Mouse (Mus musculus): ENCODE results near the gene Sema3f. TPM values are rescaled to one million over a fixed set of nuclear protein-coding genes. Genes with fewer than 3 reads are reported as not detected.

Gene Sema3f
- polyA plus RNA-seq, 1 experiment from 2014 or later = 18.7 TPM

- H3K36me3 ChIP-seq (ENCODE audit: control insufficient read depth, insufficient read depth, low read length) = no peaks in the 10 kb centered on the region
- H3K4me2 ChIP-seq (ENCODE audit: low read depth, low read length) = peak overlapping the region; percentile 23; the same call in 1 of the 2 replicates
- H3K27me3 ChIP-seq (ENCODE audit: control insufficient read depth, insufficient read depth, low read length) = no peaks in the 10 kb centered on the region
- no peak overlapping the region for H3K4me3 ChIP-seq (ENCODE audit: low read depth, low read length)
- 36% methylated on average over 6 of the region's 6 CpGs for WGBS
- peaks cover 24% of the 10 kb centered on the region for H3K4me1 ChIP-seq (ENCODE audit: control insufficient read depth, insufficient read depth, low read length)
- H3K27ac ChIP-seq (ENCODE audit: low read depth, low read length) = peak overlapping the region; percentile 62
- ATAC-seq (ENCODE audit: low read depth) = peak; percentile 23; the same call in 1 of the 2 replicates
- 0 out of 2 replicates have a peak overlapping the region, but pooled peaks have one; percentile 34 for H3K9ac ChIP-seq (replicated peaks; ENCODE audit: low read depth, low read length)
- H3K9me3 ChIP-seq (ENCODE audit: control insufficient read depth, low read length) = no peaks in the 10 kb centered on the region
These were observed 13.0 kb upstream of the Sema3f start for GRCm38 (mm10) chr9:107723292-107723691.

DNA sequence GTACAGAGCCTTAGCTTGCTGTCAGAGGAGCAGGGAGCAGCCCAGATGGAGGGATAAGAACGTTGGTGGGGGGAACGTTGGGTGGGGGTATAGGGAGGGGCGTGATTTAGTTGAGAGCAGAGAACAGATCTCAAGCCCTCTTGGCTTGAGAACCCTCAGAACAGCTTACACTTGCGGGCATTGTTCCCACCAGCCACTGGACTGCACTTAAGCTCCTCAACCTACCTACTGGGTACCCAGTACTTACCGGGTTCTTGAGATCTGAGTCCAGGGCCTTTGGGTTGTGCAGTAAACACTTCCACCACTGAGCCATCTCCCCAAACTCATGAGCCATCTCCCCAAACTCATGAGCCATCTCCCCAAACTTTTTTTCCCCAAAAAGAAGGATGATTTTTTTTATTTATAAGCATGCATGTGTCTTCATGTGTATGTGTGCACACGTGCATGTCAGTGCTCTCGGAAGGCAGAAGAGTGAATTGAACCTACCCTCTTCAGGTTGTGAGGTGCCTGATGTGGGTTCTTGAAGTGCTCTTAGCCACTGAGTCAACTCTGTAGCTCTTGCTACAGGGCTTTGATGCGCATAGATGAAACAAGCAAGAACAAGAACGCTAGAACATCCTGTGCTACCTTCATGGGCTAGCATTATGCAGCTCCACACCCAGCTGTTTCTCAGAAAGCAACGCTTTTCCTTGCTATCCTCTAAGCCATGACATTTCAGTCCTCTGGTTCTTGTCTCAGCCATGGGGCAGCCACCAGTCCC is 8.7 kb upstream of the Sema3f start:
- WGBS = 86% methylated on average over 10 of the region's 10 CpGs
- no peak for ATAC-seq (ENCODE audit: low read depth)

DNA sequence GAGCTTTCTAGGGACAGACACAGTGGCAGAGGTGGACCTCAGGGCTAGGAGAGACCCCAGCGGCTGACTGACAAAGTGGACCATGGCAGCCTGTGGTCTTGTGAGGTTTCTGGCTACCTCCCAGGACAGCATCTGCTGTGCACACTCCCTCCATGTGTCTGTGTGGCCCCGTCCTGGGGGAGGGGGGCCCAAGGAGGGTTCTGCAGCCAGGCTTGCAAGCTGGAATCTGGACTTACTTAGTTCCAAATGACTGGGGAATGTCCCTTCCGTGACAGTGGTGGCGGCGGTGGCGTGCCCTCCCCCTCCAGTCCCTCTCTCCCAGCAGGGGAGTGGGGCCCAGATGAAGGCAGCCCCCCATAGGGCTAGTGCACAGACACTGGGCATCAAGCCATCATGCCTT is 6.7 kb upstream of the Sema3f start:
- H3K36me3 ChIP-seq (ENCODE audit: control insufficient read depth, insufficient read depth, low read length) = no peaks in the 10 kb centered on the region
- peaks cover 5% of the 10 kb centered on the region; the same call in 1 of the 2 replicates for H3K4me1 ChIP-seq (ENCODE audit: control insufficient read depth, insufficient read depth, low read length)
- ATAC-seq (ENCODE audit: low read depth) = no peak
- no peaks in the 10 kb centered on the region for H3K27me3 ChIP-seq (ENCODE audit: control insufficient read depth, insufficient read depth, low read length)
- H3K4me3 ChIP-seq (ENCODE audit: low read depth, low read length) = no peak overlapping the region
- no peak overlapping the region for H3K4me2 ChIP-seq (ENCODE audit: low read depth, low read length)
- no peaks in the 10 kb centered on the region for H3K9me3 ChIP-seq (ENCODE audit: control insufficient read depth, low read length)
- H3K27ac ChIP-seq (ENCODE audit: low read depth, low read length) = no peak overlapping the region
- 56% methylated on average over 6 of the region's 6 CpGs for WGBS
- no peak overlapping the region for H3K9ac ChIP-seq (replicated peaks; ENCODE audit: low read depth, low read length)

More for the DNA sequence above, 8.7 kb upstream of the Sema3f start:
- no peak overlapping the region for H3K4me3 ChIP-seq (ENCODE audit: low read depth, low read length)
- H3K9me3 ChIP-seq (ENCODE audit: control insufficient read depth, low read length) = no peaks in the 10 kb centered on the region
- H3K27me3 ChIP-seq (ENCODE audit: control insufficient read depth, insufficient read depth, low read length) = no peaks in the 10 kb centered on the region
- no peak overlapping the region for H3K9ac ChIP-seq (replicated peaks; ENCODE audit: low read depth, low read length)
- H3K36me3 ChIP-seq (ENCODE audit: control insufficient read depth, insufficient read depth, low read length) = no peaks in the 10 kb centered on the region
- peaks cover 17% of the 10 kb centered on the region for H3K4me1 ChIP-seq (ENCODE audit: control insufficient read depth, insufficient read depth, low read length)
- H3K27ac ChIP-seq (ENCODE audit: low read depth, low read length) = no peak overlapping the region
- H3K4me2 ChIP-seq (ENCODE audit: low read depth, low read length) = no peak overlapping the region

- Histone ChIP-seq H3K4me1 (ENCODE audit: control insufficient read depth, insufficient read depth, low read length) (peaks cover 5% of the 10 kb centered on the region; the same call in 1 of the 2 replicates), H3K27me3 (ENCODE audit: control insufficient read depth, insufficient read depth, low read length) (no peaks in the 10 kb centered on the region), H3K4me2 (ENCODE audit: low read depth, low read length) (no peak overlapping the region), H3K9ac (replicated peaks; ENCODE audit: low read depth, low read length) (no peak overlapping the region), H3K36me3 (ENCODE audit: control insufficient read depth, insufficient read depth, low read length) (no peaks in the 10 kb centered on the region), H3K4me3 (ENCODE audit: low read depth, low read length) (no peak overlapping the region), H3K27ac (ENCODE audit: low read depth, low read length) (no peak overlapping the region), H3K9me3 (ENCODE audit: control insufficient read depth, low read length) (no peaks in the 10 kb centered on the region)
- WGBS = 87% methylated on average over 2 of the region's 2 CpGs
- no peak for ATAC-seq (ENCODE audit: low read depth)
These were observed 5.4 kb upstream of the Sema3f start for GRCm38 (mm10) chr9:107715632-107716031.

DNA sequence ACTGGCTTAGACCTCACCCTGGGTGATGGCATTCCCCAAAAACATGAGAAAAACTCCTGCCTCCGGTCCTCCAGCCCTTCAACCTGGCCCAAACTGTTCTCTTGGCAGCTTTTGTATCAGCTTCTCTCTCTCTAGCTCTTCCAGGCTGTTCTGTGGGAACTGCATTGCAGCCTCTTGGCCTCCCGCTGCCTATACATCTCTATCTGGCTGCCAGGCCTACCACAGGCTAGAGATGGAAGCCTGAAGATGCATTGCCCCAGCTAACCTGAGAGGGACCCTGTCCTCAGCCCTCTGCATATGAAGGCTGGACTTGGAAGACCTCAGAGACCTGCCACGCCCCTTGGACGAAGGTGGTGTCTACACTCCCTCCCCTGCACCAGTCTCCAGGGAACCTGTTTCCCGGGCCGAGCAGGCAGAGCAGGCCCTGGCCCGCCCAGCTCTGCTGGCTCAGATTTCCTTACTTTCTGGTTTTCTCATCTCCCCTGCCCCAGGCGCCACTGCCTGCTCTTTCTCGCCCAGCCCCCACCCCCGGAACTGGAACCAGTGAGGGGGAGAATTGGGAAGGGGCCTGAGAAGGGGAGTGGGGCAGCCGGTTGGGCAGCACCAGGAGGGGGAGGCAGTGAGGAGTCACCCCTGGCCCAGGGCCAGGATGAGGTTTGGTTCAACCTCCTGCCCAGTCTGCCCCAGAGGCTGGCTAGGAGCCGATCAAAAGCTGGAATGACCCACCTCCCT is 4.1 kb upstream of the Sema3f start:
- Histone ChIP-seq H3K4me3 (ENCODE audit: low read depth, low read length) (no peak overlapping the region), H3K9me3 (ENCODE audit: control insufficient read depth, low read length) (no peaks in the 10 kb centered on the region), H3K27ac (ENCODE audit: low read depth, low read length) (no peak overlapping the region), H3K27me3 (ENCODE audit: control insufficient read depth, insufficient read depth, low read length) (no peaks in the 10 kb centered on the region; the same call in 1 of the 2 replicates), H3K36me3 (ENCODE audit: control insufficient read depth, insufficient read depth, low read length) (no peaks in the 10 kb centered on the region), H3K4me2 (ENCODE audit: low read depth, low read length) (no peak overlapping the region), H3K9ac (replicated peaks; ENCODE audit: low read depth, low read length) (no peak overlapping the region), H3K4me1 (ENCODE audit: control insufficient read depth, insufficient read depth, low read length) (peaks cover 8% of the 10 kb centered on the region; the same call in 1 of the 2 replicates)
- WGBS = 17% methylated on average over 12 of the region's 12 CpGs
- no peak for ATAC-seq (ENCODE audit: low read depth)

DNA sequence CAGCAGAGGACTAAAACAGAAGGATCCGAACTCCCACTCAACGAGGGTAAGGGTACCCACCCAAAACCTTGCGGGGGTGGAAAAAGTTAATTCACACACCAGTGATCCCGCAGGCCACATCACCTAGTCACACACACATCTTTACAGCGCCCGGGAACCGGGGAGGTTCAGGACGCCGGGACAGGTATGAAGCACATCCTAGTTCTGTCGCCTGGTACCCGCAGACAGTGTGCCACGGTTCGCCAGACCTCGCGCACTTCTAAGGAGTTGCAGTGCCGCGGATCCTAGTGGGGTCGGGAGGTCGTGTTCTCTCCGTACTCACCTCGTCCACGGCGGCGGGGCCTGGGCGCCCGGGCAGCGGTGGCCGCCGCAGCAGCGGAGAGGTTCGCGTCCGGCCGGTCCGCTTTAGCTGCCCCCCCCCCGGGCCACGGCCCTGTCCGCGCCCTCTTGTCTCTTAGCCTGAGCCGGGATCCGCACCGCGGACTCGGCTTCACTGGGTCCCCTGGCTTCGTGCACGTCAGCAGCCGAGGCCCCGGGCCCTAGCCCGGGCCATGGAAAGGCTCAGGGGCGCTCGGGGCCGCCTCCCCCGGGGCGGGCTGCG is 1.1 kb downstream of the Sema3f start:
- Histone ChIP-seq H3K4me1 (ENCODE audit: control insufficient read depth, insufficient read depth, low read length) (peaks cover 16% of the 10 kb centered on the region), H3K27ac (ENCODE audit: low read depth, low read length) (peak overlapping the region; percentile 77), H3K9me3 (ENCODE audit: control insufficient read depth, low read length) (no peaks in the 10 kb centered on the region), H3K27me3 (ENCODE audit: control insufficient read depth, insufficient read depth, low read length) (peaks cover 3% of the 10 kb centered on the region; the same call in 1 of the 2 replicates), H3K4me3 (ENCODE audit: low read depth, low read length) (peak overlapping the region; percentile 79), H3K4me2 (ENCODE audit: low read depth, low read length) (peak overlapping the region; percentile 88), H3K9ac (replicated peaks; ENCODE audit: low read depth, low read length) (peak overlapping the region; percentile 88), H3K36me3 (ENCODE audit: control insufficient read depth, insufficient read depth, low read length) (no peaks in the 10 kb centered on the region)
- 0% methylated on average over 39 of the region's 55 CpGs for WGBS
- ATAC-seq (ENCODE audit: low read depth) = peak; percentile 18; the same call in 1 of the 2 replicates

DNA sequence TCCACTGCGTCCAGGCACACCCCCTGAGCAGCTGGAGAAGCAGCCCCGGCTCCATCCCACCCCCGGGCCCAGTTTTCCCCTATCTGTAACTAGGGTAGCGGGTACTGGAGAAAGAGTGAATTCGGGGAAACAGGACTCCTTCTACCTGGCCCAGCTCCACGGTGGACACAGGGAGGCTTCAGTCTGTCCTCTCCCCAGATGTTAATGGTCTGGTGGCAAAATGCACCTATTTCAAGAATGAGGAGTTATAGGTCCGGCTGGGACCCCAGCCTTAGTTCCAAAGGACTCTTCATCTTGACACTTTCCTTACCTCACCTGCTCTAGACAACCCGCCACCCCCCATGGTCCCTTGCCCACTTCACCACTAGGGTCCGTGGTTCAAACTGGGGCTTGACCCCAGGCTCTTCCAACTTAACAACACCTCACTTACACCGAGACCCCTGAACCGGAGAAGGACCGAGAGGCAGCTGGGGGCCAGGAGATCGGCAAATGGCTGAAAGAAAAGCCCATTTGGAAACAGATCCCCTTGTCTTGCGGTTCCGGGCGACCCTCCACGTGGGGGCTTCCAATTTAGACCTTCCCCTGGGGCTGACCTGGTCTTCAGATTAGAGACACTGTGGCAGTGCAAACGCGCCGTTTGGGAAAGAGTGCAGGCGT is 1.7 kb downstream of the Sema3f start:
- no peak for ATAC-seq (ENCODE audit: low read depth)
- H3K4me1 ChIP-seq (ENCODE audit: control insufficient read depth, insufficient read depth, low read length) = peaks cover 17% of the 10 kb centered on the region

GRCm38 (mm10) chr9:107707701-107708438 is 2.4 kb downstream of the Sema3f start:
- peaks cover 19% of the 10 kb centered on the region for H3K4me1 ChIP-seq (ENCODE audit: control insufficient read depth, insufficient read depth, low read length)

More for the DNA sequence above, 1.7 kb downstream of the Sema3f start:
- Histone ChIP-seq H3K4me2 (ENCODE audit: low read depth, low read length) (peak overlapping the region; percentile 88), H3K4me3 (ENCODE audit: low read depth, low read length) (peak overlapping the region; percentile 79), H3K27me3 (ENCODE audit: control insufficient read depth, insufficient read depth, low read length) (peaks cover 3% of the 10 kb centered on the region; the same call in 1 of the 2 replicates), H3K9me3 (ENCODE audit: control insufficient read depth, low read length) (no peaks in the 10 kb centered on the region), H3K36me3 (ENCODE audit: control insufficient read depth, insufficient read depth, low read length) (0 out of 2 replicates have a peak, but pooled peaks cover 3% of the 10 kb centered on the region), H3K9ac (replicated peaks; ENCODE audit: low read depth, low read length) (peak overlapping the region; percentile 88), H3K27ac (ENCODE audit: low read depth, low read length) (peak overlapping the region; percentile 82)
- WGBS = 3% methylated on average over 21 of the region's 21 CpGs

More at GRCm38 (mm10) chr9:107707701-107708438, 2.4 kb downstream of the Sema3f start:
- Histone ChIP-seq H3K36me3 (ENCODE audit: control insufficient read depth, insufficient read depth, low read length) (0 out of 2 replicates have a peak, but pooled peaks cover 3% of the 10 kb centered on the region), H3K4me3 (ENCODE audit: low read depth, low read length) (peak overlapping the region; percentile 79), H3K9ac (replicated peaks; ENCODE audit: low read depth, low read length) (peak overlapping the region; percentile 88), H3K27ac (ENCODE audit: low read depth, low read length) (peak overlapping the region; percentile 82), H3K9me3 (ENCODE audit: control insufficient read depth, low read length) (no peaks in the 10 kb centered on the region), H3K4me2 (ENCODE audit: low read depth, low read length) (peak overlapping the region; percentile 88), H3K27me3 (ENCODE audit: control insufficient read depth, insufficient read depth, low read length) (peaks cover 3% of the 10 kb centered on the region; the same call in 1 of the 2 replicates)
- 2% methylated on average over 17 of the region's 17 CpGs for WGBS
- ATAC-seq (ENCODE audit: low read depth) = peak; percentile 19
